9 mouse cellular contexts compared by ENCODE assay signal in the genomic region with DNA sequence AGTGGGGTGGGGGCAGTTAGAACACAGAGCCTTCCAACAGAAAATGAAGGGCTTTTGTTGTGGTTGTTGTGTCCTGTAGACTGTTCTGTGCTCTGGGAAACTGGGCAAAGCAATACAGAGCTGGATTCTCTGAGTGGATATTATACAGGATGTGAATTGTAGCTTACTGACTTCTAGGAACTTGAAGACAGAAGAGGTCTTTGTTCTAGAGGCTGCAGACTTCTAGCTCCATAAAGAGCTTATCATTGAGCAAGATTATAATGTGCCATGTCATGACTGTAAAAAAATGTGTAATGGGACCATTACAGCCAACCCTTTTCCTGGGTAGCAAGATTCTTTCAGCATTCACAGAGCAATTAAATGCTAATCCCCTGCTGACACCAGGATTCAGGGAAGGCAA. TPM values are rescaled to one million over a fixed set of nuclear protein-coding genes. Genes with fewer than 3 reads are reported as not detected.
DNase-seq lines count a peak whose midpoint lies in the region; ATAC-seq and TF ChIP-seq lines count a peak whose summit lies in the region.
"Had no signal": no experiment of that assay in that cellular context is flagged by ENCODE, and none has a peak within 500 bp of the region (broad histone marks: within the 10 kb centered on the region; RNA-seq: fewer than 3 reads in every experiment).

No protein-coding gene starts in this region.

- TF ChIP-seq EP300 in lung, postnatal 0 days (IDR thresholded peaks at IDR 0.05), result no peak

- no peak overlapping the region for H3K9ac ChIP-seq in forebrain, embryonic 13.5 days
- H3K9ac ChIP-seq in forebrain, embryonic 11.5 days (ENCODE audit: low read length), result no peak overlapping the region
- no peak overlapping the region for H3K9ac ChIP-seq in lung, postnatal 0 days (replicated peaks; ENCODE audit: low read depth)
- no peak overlapping the region for H3K9ac ChIP-seq in hindbrain, postnatal 0 days (replicated peaks; ENCODE audit: low read length)
- H3K9ac ChIP-seq in midbrain, postnatal 0 days (replicated peaks; ENCODE audit: low read length, poor library complexity, severe bottlenecking), result no peak overlapping the region

- peak overlapping the region; percentile 19; the same call in 1 of the 2 replicates for H3K27ac ChIP-seq in forebrain, embryonic 13.5 days
- no peak overlapping the region; the same call in 1 of the 2 replicates for H3K27ac ChIP-seq in forebrain, embryonic 11.5 days (ENCODE audit: low read depth, low read length)
- peak overlapping the region; percentile 8; the same call in 1 of the 2 replicates for H3K27ac ChIP-seq in lung, postnatal 0 days (ENCODE audit: low read length)
- H3K27ac ChIP-seq in hindbrain, postnatal 0 days, result peak overlapping the region; percentile 29; the same call in 1 of the 2 replicates
- H3K27ac ChIP-seq in midbrain, postnatal 0 days (ENCODE audit: low read depth, low read length), result no peak overlapping the region

- H3K27me3 ChIP-seq in forebrain, embryonic 13.5 days, result no peaks in the 10 kb centered on the region
- H3K27me3 ChIP-seq in forebrain, embryonic 11.5 days (ENCODE audit: control insufficient read depth, insufficient read depth, low read length), result no peaks in the 10 kb centered on the region
- no peaks in the 10 kb centered on the region for H3K27me3 ChIP-seq in lung, postnatal 0 days (replicated peaks; ENCODE audit: insufficient read depth, low read length)
- H3K27me3 ChIP-seq in hindbrain, postnatal 0 days (ENCODE audit: insufficient read depth, low read length), result no peaks in the 10 kb centered on the region
- H3K27me3 ChIP-seq in midbrain, postnatal 0 days (ENCODE audit: insufficient read depth, low read length), result no peaks in the 10 kb centered on the region

- H3K4me2 ChIP-seq in forebrain, embryonic 13.5 days, result no peak overlapping the region
- H3K4me2 ChIP-seq in forebrain, embryonic 11.5 days (ENCODE audit: low read depth, low read length, severe bottlenecking), result no peak overlapping the region
- H3K4me2 ChIP-seq in lung, postnatal 0 days (replicated peaks; ENCODE audit: low read depth, low read length), result no peak overlapping the region
- no peak overlapping the region for H3K4me2 ChIP-seq in hindbrain, postnatal 0 days (ENCODE audit: low read depth, low read length)
- H3K4me2 ChIP-seq in midbrain, postnatal 0 days (ENCODE audit: low read depth, low read length, poor library complexity, severe bottlenecking), result no peak overlapping the region

- no peak for TF ChIP-seq CTCF in lung, postnatal 0 days (IDR thresholded peaks at IDR 0.05)
- no peak for TF ChIP-seq CTCF in hindbrain, postnatal 0 days (IDR thresholded peaks at IDR 0.05; ENCODE audit: low read depth)
- no peak for TF ChIP-seq CTCF in midbrain, postnatal 0 days (IDR thresholded peaks at IDR 0.05)

- peaks cover 9% of the 10 kb centered on the region for H3K36me3 ChIP-seq in forebrain, embryonic 13.5 days (ENCODE audit: poor library complexity, severe bottlenecking)
- H3K36me3 ChIP-seq in forebrain, embryonic 11.5 days (ENCODE audit: control insufficient read depth, insufficient read depth, low read length), result no peaks in the 10 kb centered on the region
- H3K36me3 ChIP-seq in lung, postnatal 0 days (ENCODE audit: insufficient read depth, low read length), result no peaks in the 10 kb centered on the region
- H3K36me3 ChIP-seq in hindbrain, postnatal 0 days (ENCODE audit: insufficient read depth, low read length), result no peaks in the 10 kb centered on the region
- no peaks in the 10 kb centered on the region for H3K36me3 ChIP-seq in midbrain, postnatal 0 days (ENCODE audit: insufficient read depth, low read length)

- peak; percentile 20; the same call in 1 of the 2 replicates for ATAC-seq in forebrain, embryonic 13.5 days
- no peak for ATAC-seq in forebrain, embryonic 11.5 days (replicated peaks; ENCODE audit: low FRiP score)
- no peak for ATAC-seq in lung, postnatal 0 days
- peak; percentile 62; the same call in 1 of the 2 replicates for ATAC-seq in hindbrain, postnatal 0 days
- no peak for ATAC-seq in midbrain, postnatal 0 days (ENCODE audit: low FRiP score)
- ATAC-seq in granulocyte monocyte progenitor cell, adult 5-6 weeks (replicated peaks; ENCODE audit: poor library complexity, severe bottlenecking), result no peak

- no peaks in the 10 kb centered on the region for H3K9me3 ChIP-seq in forebrain, embryonic 13.5 days (replicated peaks)
- H3K9me3 ChIP-seq in forebrain, embryonic 11.5 days (ENCODE audit: control insufficient read depth, low read length), result no peaks in the 10 kb centered on the region
- H3K9me3 ChIP-seq in lung, postnatal 0 days (ENCODE audit: low read length), result no peaks in the 10 kb centered on the region
- H3K9me3 ChIP-seq in hindbrain, postnatal 0 days (ENCODE audit: low read length), result no peaks in the 10 kb centered on the region
- no peaks in the 10 kb centered on the region for H3K9me3 ChIP-seq in midbrain, postnatal 0 days (ENCODE audit: low read length)

- peaks cover 62% of the 10 kb centered on the region for H3K4me1 ChIP-seq in forebrain, embryonic 13.5 days
- peaks cover 9% of the 10 kb centered on the region for H3K4me1 ChIP-seq in forebrain, embryonic 11.5 days (replicated peaks; ENCODE audit: control insufficient read depth, insufficient read depth, low read length)
- H3K4me1 ChIP-seq in lung, postnatal 0 days (ENCODE audit: insufficient read depth, low read depth, low read length), result peaks cover 16% of the 10 kb centered on the region
- peaks cover 15% of the 10 kb centered on the region for H3K4me1 ChIP-seq in hindbrain, postnatal 0 days (ENCODE audit: insufficient read depth, low read length)
- H3K4me1 ChIP-seq in midbrain, postnatal 0 days (ENCODE audit: insufficient read depth, low read length), result peaks cover 12% of the 10 kb centered on the region

- DNase-seq in forebrain, embryonic 11.5 days (ENCODE audit: low spot score), result no peak
- peak; percentile 47 for DNase-seq in lung, postnatal 0 days (ENCODE audit: low spot score)
- DNase-seq in lung, adult 18-20 months, result no peak
- DNase-seq in hindbrain, postnatal 0 days (ENCODE audit: low spot score), result no peak
- peak; percentile 26 for DNase-seq in midbrain, postnatal 0 days (ENCODE audit: low spot score)
- DNase-seq in left cerebral cortex, adult 18-20 months (ENCODE audit: low spot score in 2 of 2), result no peak
- DNase-seq: cerebellum, adult 9-11 months had no signal

- H3K4me3 ChIP-seq in forebrain, embryonic 13.5 days, result no peak overlapping the region
- no peak overlapping the region for H3K4me3 ChIP-seq in forebrain, embryonic 11.5 days (ENCODE audit: low read depth, low read length)
- no peak overlapping the region for H3K4me3 ChIP-seq in lung, postnatal 0 days (ENCODE audit: low read depth, low read length)
- H3K4me3 ChIP-seq in hindbrain, postnatal 0 days (ENCODE audit: low read length), result no peak overlapping the region
- no peak overlapping the region for H3K4me3 ChIP-seq in midbrain, postnatal 0 days (ENCODE audit: low read depth, low read length)

RNA-seq across cellular contexts. Expression of a gene that starts 26.9 kb away (rescaled TPM):
- 14.2 and 14.5 TPM in 2 replicates for polyA plus RNA-seq in forebrain, embryonic 13.5 days (2015; fragmentation: Nextera tagmentation; extraction: Ambion mirVana)
- 17.7 and 18.6 TPM in 2 replicates for polyA plus RNA-seq in forebrain, embryonic 11.5 days (2014; fragmentation: Nextera tagmentation; extraction: Ambion mirVana)
- polyA plus RNA-seq in lung, postnatal 0 days (2015; fragmentation: Nextera tagmentation; extraction: Ambion mirVana), result 22.5 and 23.7 TPM in 2 replicates
- 32.9 and 35.5 TPM in 2 replicates for total RNA-seq in hindbrain, postnatal 0 days (2014; rRNA removed)
- 7.9 and 8.4 TPM in 2 replicates for polyA plus RNA-seq in hindbrain, postnatal 0 days (2015; fragmentation: Nextera tagmentation; extraction: Ambion mirVana)
- 38.9 and 40.3 TPM in 2 replicates for total RNA-seq in midbrain, postnatal 0 days (2014; rRNA removed)
- polyA plus RNA-seq in midbrain, postnatal 0 days (2015; fragmentation: Nextera tagmentation; extraction: Ambion mirVana), result 6.8 and 7.2 TPM in 2 replicates
- 41.8 and 47.6 TPM in 2 replicates for total RNA-seq in granulocyte monocyte progenitor cell, adult 5-6 weeks (2014; fragmentation: Nextera tagmentation)
- total RNA-seq in granulocyte monocyte progenitor cell, adult 5-6 weeks (2017), result 69.2 and 79.4 TPM in 2 replicates
- 10 to 100 TPM; 15.6 to 17.4 TPM for total RNA-seq in left cerebral cortex, adult 18-20 months (2021)

RNA-seq across cellular contexts. Expression of a gene that starts 56.7 kb away (rescaled TPM):
- 70.7 TPM in 2 replicates for polyA plus RNA-seq in forebrain, embryonic 13.5 days (2015; fragmentation: Nextera tagmentation; extraction: Ambion mirVana)
- polyA plus RNA-seq in forebrain, embryonic 11.5 days (2014; fragmentation: Nextera tagmentation; extraction: Ambion mirVana), result 62.8 and 64.2 TPM in 2 replicates
- polyA plus RNA-seq in lung, postnatal 0 days (2015; fragmentation: Nextera tagmentation; extraction: Ambion mirVana), result 164 and 167 TPM in 2 replicates
- total RNA-seq in hindbrain, postnatal 0 days (2014; rRNA removed), result 30.4 and 32.4 TPM in 2 replicates
- 115 and 131 TPM in 2 replicates for polyA plus RNA-seq in hindbrain, postnatal 0 days (2015; fragmentation: Nextera tagmentation; extraction: Ambion mirVana)
- total RNA-seq in midbrain, postnatal 0 days (2014; rRNA removed), result 24.1 and 46.7 TPM in 2 replicates
- 116 and 125 TPM in 2 replicates for polyA plus RNA-seq in midbrain, postnatal 0 days (2015; fragmentation: Nextera tagmentation; extraction: Ambion mirVana)
- 113 and 129 TPM in 2 replicates for total RNA-seq in granulocyte monocyte progenitor cell, adult 5-6 weeks (2014; fragmentation: Nextera tagmentation)
- 155 and 185 TPM in 2 replicates for total RNA-seq in granulocyte monocyte progenitor cell, adult 5-6 weeks (2017)
- total RNA-seq in left cerebral cortex, adult 18-20 months (2021), result 10 to 100 TPM; 46.2 to 46.6 TPM

Comparison
In these comparisons a context has a peak if more than half of its experiments do, and no peak if none do; other contexts are left out.
1. ATAC-seq: peak in forebrain, embryonic 13.5 days (single experiment) and hindbrain, postnatal 0 days (single experiment); none in forebrain, embryonic 11.5 days (single experiment), lung, postnatal 0 days (single experiment), midbrain, postnatal 0 days (single experiment) and granulocyte monocyte progenitor cell, adult 5-6 weeks (single experiment).
2. H3K27ac ChIP-seq: peak in forebrain, embryonic 13.5 days (single experiment), lung, postnatal 0 days (single experiment) and hindbrain, postnatal 0 days (single experiment); none in forebrain, embryonic 11.5 days (single experiment) and midbrain, postnatal 0 days (single experiment).
3. DNase-seq: peak in lung, postnatal 0 days (single experiment) and midbrain, postnatal 0 days (single experiment); none in forebrain, embryonic 11.5 days (single experiment), lung, adult 18-20 months (0 of 2), hindbrain, postnatal 0 days (single experiment) and left cerebral cortex, adult 18-20 months (0 of 2).